Mouse (Mus musculus) bone marrow, adult 2 months (tissue): ENCODE results near the gene H2afv. TPM values are rescaled to one million over a fixed set of nuclear protein-coding genes. Genes with fewer than 3 reads are reported as not detected.

ENCODE experiments used
- H3K27ac ChIP-seq: fragments of 200-500 bp; 2 replicates; pipeline ENCODE4 v1.5.1; 2012; ENCODE audit warnings: low read depth, mild to moderate bottlenecking, control low read depth, inconsistent platforms, low read length; ENCODE audit not compliant: control insufficient read depth, poor library complexity, insufficient read depth
- H3K4me1 ChIP-seq: fragments of 200-500 bp; 2 replicates; pipeline ENCODE4 v1.6.1; 2011; ENCODE audit warnings: low read length; ENCODE audit not compliant: control insufficient read depth, insufficient read depth
- H3K4me3 ChIP-seq: fragments of 200-500 bp; replicated peaks from 2 replicates; pipeline ENCODE3; 2011; ENCODE audit warnings: mild to moderate bottlenecking, low read depth, low read length, control low read depth; ENCODE audit not compliant: control insufficient read depth
- CTCF ChIP-seq: fragments of 200-500 bp; IDR thresholded peaks from 2 replicates; pipeline ENCODE4 v1.5.1; 2011; ENCODE audit warnings: low read length, control low read depth; ENCODE audit not compliant: control insufficient read depth, insufficient read depth
- POLR2A ChIP-seq: fragments of 200-500 bp; IDR thresholded peaks from 2 replicates; pipeline ENCODE4 v1.6.1; 2011; ENCODE audit warnings: low read depth, mild to moderate bottlenecking, control low read depth, low read length, borderline replicate concordance; ENCODE audit not compliant: control insufficient read depth
- WGBS: fragments of 180-500 bp; shearing (Covaris S2); methylation state at CpG from one replicate; pipeline ENCODE4 v1.1.7; 2018; 5-methylcytosine and 5-hydroxymethylcytosine counted together
- polyA plus RNA-seq: library from polyadenylated mRNA; stranded (reverse); fragments of >200 nt; gene quantifications from 2 replicates; pipeline ENCODE4 v1.2.4, GENCODE M21; 2011; ENCODE audit warnings: low replicate concordance; ENCODE audit not compliant: missing spikeins, insufficient read depth, insufficient read length

H2afv gene
- polyA plus RNA-seq, 1 experiment = 217 TPM

DNA sequence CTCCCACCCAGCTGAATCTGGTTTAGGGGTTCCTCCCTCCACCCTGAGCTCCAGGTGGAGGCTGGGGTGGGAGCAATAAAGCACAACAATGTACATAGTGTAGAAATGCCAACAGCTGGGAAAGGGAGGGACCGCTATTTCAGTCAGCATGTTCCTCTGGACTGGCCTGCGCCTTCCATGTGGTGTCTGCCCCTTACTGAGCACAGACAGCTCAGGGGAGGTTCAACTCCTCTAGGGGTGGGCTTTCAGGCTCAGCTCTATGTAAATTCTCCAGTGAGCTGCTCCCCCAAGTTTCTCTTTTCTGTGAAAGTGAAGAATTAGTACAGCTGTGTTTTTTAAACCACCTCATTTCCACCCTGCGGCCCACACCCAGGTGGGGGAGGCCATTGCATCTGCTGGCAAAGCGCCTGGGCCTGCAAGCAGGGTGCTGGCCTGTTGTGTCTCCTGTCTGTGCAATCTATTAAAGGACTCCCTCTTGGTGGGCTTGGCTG is 38.6 kb downstream of the H2afv start:
- WGBS = 60% methylated on average over 4 of the region's 4 CpGs
- TF ChIP-seq POLR2A = no peak
- no peak for TF ChIP-seq CTCF
- peak overlapping the region; percentile 22 for H3K27ac ChIP-seq
- no peak overlapping the region for H3K4me3 ChIP-seq
- peaks cover 1% of the 10 kb centered on the region for H3K4me1 ChIP-seq

DNA sequence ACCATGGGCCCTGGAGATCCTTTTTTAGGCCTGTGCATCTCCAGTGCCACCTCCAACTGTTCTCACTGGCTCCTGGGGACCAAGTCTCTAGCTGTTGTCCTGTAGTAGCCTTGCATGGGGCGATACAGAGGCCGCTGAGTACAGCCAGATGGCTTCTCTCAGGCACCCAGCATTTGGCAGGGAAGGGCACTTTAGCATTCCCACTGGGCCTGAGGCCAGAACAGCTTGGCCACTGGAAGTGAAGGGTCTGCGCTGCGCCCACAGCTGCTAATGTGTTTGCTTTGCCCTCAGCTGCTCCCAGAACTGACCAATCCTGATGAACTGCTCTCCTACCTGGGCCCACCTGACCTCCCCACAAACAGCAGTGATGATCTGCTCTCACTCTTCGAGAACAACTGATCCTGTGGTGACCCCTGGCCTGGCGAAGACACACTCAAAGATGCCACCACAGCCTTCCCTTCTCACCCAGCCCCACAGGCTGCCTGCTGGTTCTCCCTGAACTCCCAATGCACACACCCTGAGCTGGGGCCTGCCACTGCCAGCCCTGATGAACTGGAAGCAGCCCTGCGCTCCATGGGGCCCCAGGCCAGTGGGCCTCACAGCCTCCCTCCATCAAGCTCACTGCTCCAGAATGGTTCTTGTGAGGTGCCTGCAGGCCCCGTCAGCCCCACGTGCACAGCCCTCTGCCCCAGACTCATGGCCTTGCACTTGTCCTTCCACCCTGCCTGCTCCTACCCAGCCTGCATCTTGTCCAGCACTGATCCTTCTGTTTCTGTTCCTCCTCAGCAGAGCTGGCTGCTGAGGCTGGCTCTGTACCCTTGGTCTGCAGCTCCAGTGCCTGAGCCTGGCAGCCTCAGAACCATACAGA is 39.3 kb downstream of the H2afv start:
- WGBS = 87% methylated on average over 9 of the region's 9 CpGs
- TF ChIP-seq CTCF (no peak), POLR2A (no peak)
- Histone ChIP-seq H3K4me3 (no peak overlapping the region), H3K27ac (peak overlapping the region; percentile 22), H3K4me1 (no peaks in the 10 kb centered on the region; the same call in 1 of the 2 replicates)

DNA sequence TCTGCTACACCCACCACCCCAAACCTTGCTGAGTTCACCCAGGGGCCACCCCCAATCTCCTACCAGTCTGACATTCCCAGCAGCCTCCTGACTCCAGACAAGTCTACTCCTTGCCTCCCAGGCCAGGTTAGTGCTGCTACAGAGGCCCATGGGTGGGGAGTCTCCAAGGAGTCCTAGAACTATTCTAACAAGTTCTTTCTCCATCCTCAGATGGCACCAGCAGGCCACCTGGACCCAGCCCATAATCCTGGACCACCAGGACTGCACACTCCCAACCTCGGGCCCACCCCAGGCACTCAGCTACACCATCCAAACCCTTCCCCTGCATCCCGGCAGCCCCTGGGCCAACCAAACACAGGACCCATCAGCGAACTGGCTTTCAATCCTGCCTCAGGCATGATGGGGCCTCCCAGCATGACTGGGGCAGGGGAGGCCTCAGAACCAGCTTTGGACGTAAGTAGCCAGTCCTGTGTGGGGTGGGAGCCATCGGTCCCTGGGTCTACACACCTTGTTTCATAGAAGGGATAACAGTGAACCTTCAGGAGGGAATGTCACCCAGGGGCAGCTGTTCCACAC is 40.3 kb downstream of the H2afv start:
- Histone ChIP-seq H3K27ac (no peak overlapping the region), H3K4me1 (no peaks in the 10 kb centered on the region; the same call in 1 of the 2 replicates), H3K4me3 (no peak overlapping the region)
- 91% methylated on average over 5 of the region's 5 CpGs for WGBS
- TF ChIP-seq CTCF = no peak
- no peak for TF ChIP-seq POLR2A

DNA sequence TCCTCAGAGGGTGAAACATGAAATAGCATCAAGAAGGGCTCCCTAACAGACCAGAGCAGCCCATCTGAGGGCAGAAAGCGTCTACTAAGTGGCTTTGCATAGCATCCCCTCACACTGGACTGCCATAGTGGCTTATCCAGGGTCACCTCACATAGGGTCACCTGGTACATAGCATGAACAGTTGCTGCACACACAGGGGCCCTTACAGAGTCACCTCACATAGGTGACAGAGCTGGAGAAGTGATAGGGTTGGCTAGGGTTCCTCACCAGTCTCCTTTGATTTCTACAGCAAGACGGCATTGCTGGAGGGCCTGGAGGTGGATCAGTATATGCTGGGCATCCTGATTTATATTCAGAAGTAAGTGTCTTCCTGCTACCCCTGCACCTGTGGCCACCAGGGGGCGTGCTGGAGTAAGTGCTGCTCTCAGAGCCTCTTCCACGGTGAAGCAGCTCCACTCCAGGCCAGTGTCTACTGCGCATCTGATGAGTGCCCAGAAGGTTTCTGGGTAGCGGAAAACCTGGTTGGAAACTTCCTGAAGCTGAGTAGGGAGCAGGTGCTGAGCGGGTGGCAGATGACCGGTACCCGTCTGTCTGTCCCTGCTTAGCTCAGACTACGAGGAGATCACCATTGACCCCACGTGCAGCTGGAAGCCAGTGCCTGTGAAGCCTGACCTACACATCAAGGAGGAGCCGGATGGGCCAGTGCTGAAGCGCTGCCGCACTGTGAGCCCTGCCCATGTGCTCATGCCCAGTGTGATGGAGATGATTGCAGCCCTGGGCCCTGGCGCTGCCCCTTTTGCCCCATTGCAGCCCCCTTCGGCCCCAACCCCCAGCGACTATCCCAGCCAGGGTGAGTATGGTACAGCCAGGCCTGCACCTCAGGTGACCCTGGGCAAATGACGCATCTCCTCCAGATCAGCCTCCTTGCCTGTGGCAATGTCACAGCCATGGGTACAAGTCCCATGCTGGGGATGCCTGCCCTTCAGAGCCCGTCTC is 41.4 kb downstream of the H2afv start:
- H3K4me1 ChIP-seq = no peaks in the 10 kb centered on the region; the same call in 1 of the 2 replicates
- no peak overlapping the region for H3K27ac ChIP-seq
- 84% methylated on average over 19 of the region's 19 CpGs for WGBS
- TF ChIP-seq CTCF = peak; percentile 91
- no peak for TF ChIP-seq POLR2A
- no peak overlapping the region for H3K4me3 ChIP-seq

DNA sequence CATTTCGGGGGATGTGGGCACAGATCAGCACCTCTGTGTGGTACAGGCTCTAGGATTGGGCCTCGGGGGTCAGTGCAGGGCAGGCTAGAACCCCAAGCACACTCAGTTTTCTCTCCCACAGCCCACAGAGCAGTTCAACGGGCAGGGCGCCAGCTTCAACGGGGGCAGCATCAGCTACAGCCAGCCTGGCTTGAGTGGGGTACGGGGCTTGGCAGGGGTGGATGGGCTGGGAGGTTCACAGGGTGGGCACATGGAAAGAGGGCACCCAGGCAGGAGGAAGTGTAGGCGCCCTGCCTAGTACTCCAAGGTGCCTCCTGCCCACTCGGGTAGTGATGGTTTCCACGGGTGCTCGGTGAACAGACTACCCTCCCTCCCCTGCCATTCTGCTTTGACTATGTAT is 46.1 kb downstream of the H2afv start:
- Histone ChIP-seq H3K4me3 (no peak overlapping the region), H3K4me1 (no peaks in the 10 kb centered on the region), H3K27ac (no peak overlapping the region)
- WGBS = 85% methylated on average over 10 of the region's 10 CpGs
- TF ChIP-seq CTCF (no peak), POLR2A (no peak)

DNA sequence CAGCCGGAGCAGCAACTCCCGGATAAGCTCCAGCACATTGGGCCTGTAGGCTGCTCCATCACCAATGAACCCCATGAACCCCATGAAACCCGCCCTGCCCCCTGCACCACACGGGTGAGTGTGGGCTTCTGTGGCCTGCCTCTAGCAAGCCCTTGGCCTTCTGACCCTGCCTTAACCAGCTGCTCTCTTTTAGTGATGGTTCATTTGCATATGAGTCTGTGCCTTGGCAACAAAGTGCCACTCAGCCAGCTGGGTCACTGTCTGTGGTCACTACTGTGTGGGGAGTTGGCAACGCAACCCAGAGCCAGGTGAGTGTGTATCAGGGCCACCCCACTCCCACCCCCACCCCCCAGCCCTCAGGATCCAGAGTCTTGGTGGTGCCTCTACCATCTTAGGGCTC is 48.7 kb downstream of the H2afv start:
- TF ChIP-seq POLR2A (no peak), CTCF (no peak)
- no peak overlapping the region for H3K27ac ChIP-seq
- H3K4me1 ChIP-seq = peaks cover 6% of the 10 kb centered on the region; the same call in 1 of the 2 replicates
- 79% methylated on average over 5 of the region's 5 CpGs for WGBS
- no peak overlapping the region for H3K4me3 ChIP-seq

DNA sequence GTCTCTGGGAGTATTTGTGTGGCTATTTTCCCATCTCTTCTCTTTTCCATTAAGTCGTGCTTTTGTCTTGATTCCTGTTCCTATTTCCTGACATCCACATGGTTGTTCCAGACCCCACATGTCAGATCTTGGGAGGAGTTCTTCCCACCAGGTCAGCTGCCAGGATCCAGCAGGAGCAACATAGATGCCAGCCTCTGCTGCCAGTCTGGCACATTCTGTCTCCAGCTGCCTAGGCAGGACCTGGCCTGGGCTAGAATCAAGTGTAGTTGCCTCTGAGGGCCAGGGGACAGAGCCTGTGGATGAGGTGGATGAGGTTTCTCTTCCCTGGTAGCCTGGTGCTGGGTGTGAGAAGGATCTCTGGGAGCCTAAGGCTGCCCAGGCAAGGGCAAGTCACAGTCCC is 50.4 kb downstream of the H2afv start:
- WGBS = 67% methylated on average over 1 of the region's 1 CpGs
- no peak for TF ChIP-seq CTCF
- no peak for TF ChIP-seq POLR2A
- peaks cover 9% of the 10 kb centered on the region; the same call in 1 of the 2 replicates for H3K4me1 ChIP-seq

More for the DNA sequence above, 50.4 kb downstream of the H2afv start:
- H3K4me3 ChIP-seq = no peak overlapping the region
- H3K27ac ChIP-seq = no peak overlapping the region
